Mouse (Mus musculus): Measurements from ENCODE around the gene Kcnk5. TPM values are rescaled to one million over a fixed set of nuclear protein-coding genes. Genes with fewer than 3 reads are reported as not detected.

The Kcnk5 gene
- polyA plus RNA-seq, 1 experiment from 2014 or later, result 2.5 TPM

- Histone ChIP-seq H3K4me2 (ENCODE audit: low read length) (no peak overlapping the region), H3K4me1 (replicated peaks; ENCODE audit: control insufficient read depth, insufficient read depth, low read length) (peaks cover 4% of the 10 kb centered on the region), H3K9me3 (ENCODE audit: control insufficient read depth, low read length) (no peaks in the 10 kb centered on the region), H3K27ac (ENCODE audit: low read length) (no peak overlapping the region), H3K9ac (replicated peaks; ENCODE audit: low read depth, low read length) (no peak overlapping the region), H3K36me3 (ENCODE audit: control insufficient read depth, insufficient read depth) (no peaks in the 10 kb centered on the region), H3K27me3 (replicated peaks; ENCODE audit: control insufficient read depth, insufficient read depth, low read length) (no peaks in the 10 kb centered on the region), H3K4me3 (replicated peaks; ENCODE audit: low read length) (no peak overlapping the region)
- 92% methylated on average over 7 of the region's 7 CpGs for WGBS
- no peak for ATAC-seq
These were observed 6.5 kb downstream of the Kcnk5 start for GRCm38 (mm10) chr14:20175114-20175513.

GRCm38 (mm10) chr14:20174696-20175095 is 6.9 kb downstream of the Kcnk5 start:
- H3K36me3 ChIP-seq (ENCODE audit: control insufficient read depth, insufficient read depth), result no peaks in the 10 kb centered on the region
- ATAC-seq, result no peak
- WGBS, result 93% methylated on average over 6 of the region's 6 CpGs

GRCm38 (mm10) chr14:20173873-20174490 is 7.6 kb downstream of the Kcnk5 start:
- H3K4me2 ChIP-seq (ENCODE audit: low read length), result no peak overlapping the region
- no peaks in the 10 kb centered on the region for H3K9me3 ChIP-seq (ENCODE audit: control insufficient read depth, low read length)
- H3K27me3 ChIP-seq (replicated peaks; ENCODE audit: control insufficient read depth, insufficient read depth, low read length), result no peaks in the 10 kb centered on the region
- H3K27ac ChIP-seq (ENCODE audit: low read length), result no peak overlapping the region
- H3K4me1 ChIP-seq (replicated peaks; ENCODE audit: control insufficient read depth, insufficient read depth, low read length), result peaks cover 3% of the 10 kb centered on the region
- H3K9ac ChIP-seq (replicated peaks; ENCODE audit: low read depth, low read length), result no peak overlapping the region
- no peaks in the 10 kb centered on the region for H3K36me3 ChIP-seq (ENCODE audit: control insufficient read depth, insufficient read depth)
- H3K4me3 ChIP-seq (replicated peaks; ENCODE audit: low read length), result no peak overlapping the region
- no peak for ATAC-seq
- WGBS, result 82% methylated on average over 14 of the region's 14 CpGs

More at GRCm38 (mm10) chr14:20174696-20175095, 6.9 kb downstream of the Kcnk5 start:
- H3K4me1 ChIP-seq (replicated peaks; ENCODE audit: control insufficient read depth, insufficient read depth, low read length), result peaks cover 3% of the 10 kb centered on the region
- H3K27ac ChIP-seq (ENCODE audit: low read length), result no peak overlapping the region
- H3K27me3 ChIP-seq (replicated peaks; ENCODE audit: control insufficient read depth, insufficient read depth, low read length), result no peaks in the 10 kb centered on the region
- H3K9ac ChIP-seq (replicated peaks; ENCODE audit: low read depth, low read length), result no peak overlapping the region
- no peak overlapping the region for H3K4me2 ChIP-seq (ENCODE audit: low read length)
- H3K9me3 ChIP-seq (ENCODE audit: control insufficient read depth, low read length), result no peaks in the 10 kb centered on the region
- no peak overlapping the region for H3K4me3 ChIP-seq (replicated peaks; ENCODE audit: low read length)

GRCm38 (mm10) chr14:20172924-20173323 is 8.7 kb downstream of the Kcnk5 start:
- Histone ChIP-seq H3K36me3 (ENCODE audit: control insufficient read depth, insufficient read depth) (no peaks in the 10 kb centered on the region), H3K4me2 (ENCODE audit: low read length) (no peak overlapping the region), H3K4me3 (replicated peaks; ENCODE audit: low read length) (no peak overlapping the region), H3K9ac (replicated peaks; ENCODE audit: low read depth, low read length) (no peak overlapping the region), H3K4me1 (replicated peaks; ENCODE audit: control insufficient read depth, insufficient read depth, low read length) (no peaks in the 10 kb centered on the region; the same call in 1 of the 2 replicates), H3K27me3 (replicated peaks; ENCODE audit: control insufficient read depth, insufficient read depth, low read length) (no peaks in the 10 kb centered on the region), H3K27ac (ENCODE audit: low read length) (no peak overlapping the region), H3K9me3 (ENCODE audit: control insufficient read depth, low read length) (no peaks in the 10 kb centered on the region)
- no peak for ATAC-seq
- 91% methylated on average over 4 of the region's 4 CpGs for WGBS

- Histone ChIP-seq H3K27me3 (replicated peaks; ENCODE audit: control insufficient read depth, insufficient read depth, low read length) (no peaks in the 10 kb centered on the region), H3K36me3 (ENCODE audit: control insufficient read depth, insufficient read depth) (no peaks in the 10 kb centered on the region), H3K4me3 (replicated peaks; ENCODE audit: low read length) (no peak overlapping the region), H3K4me1 (replicated peaks; ENCODE audit: control insufficient read depth, insufficient read depth, low read length) (no peaks in the 10 kb centered on the region; the same call in 1 of the 2 replicates), H3K4me2 (ENCODE audit: low read length) (no peak overlapping the region), H3K27ac (ENCODE audit: low read length) (no peak overlapping the region), H3K9me3 (ENCODE audit: control insufficient read depth, low read length) (no peaks in the 10 kb centered on the region), H3K9ac (replicated peaks; ENCODE audit: low read depth, low read length) (no peak overlapping the region)
- no peak for ATAC-seq
- WGBS, result 79% methylated on average over 5 of the region's 5 CpGs
These were observed 9.1 kb downstream of the Kcnk5 start for GRCm38 (mm10) chr14:20172509-20172908.

GRCm38 (mm10) chr14:20171840-20172239 is 9.8 kb downstream of the Kcnk5 start:
- 49% methylated on average over 3 of the region's 3 CpGs for WGBS
- no peak overlapping the region for H3K9ac ChIP-seq (replicated peaks; ENCODE audit: low read depth, low read length)
- H3K4me1 ChIP-seq (replicated peaks; ENCODE audit: control insufficient read depth, insufficient read depth, low read length), result no peaks in the 10 kb centered on the region; the same call in 1 of the 2 replicates
- H3K27me3 ChIP-seq (replicated peaks; ENCODE audit: control insufficient read depth, insufficient read depth, low read length), result no peaks in the 10 kb centered on the region
- no peak overlapping the region for H3K4me2 ChIP-seq (ENCODE audit: low read length)
- H3K36me3 ChIP-seq (ENCODE audit: control insufficient read depth, insufficient read depth), result no peaks in the 10 kb centered on the region
- ATAC-seq, result no peak
- H3K4me3 ChIP-seq (replicated peaks; ENCODE audit: low read length), result no peak overlapping the region
- H3K27ac ChIP-seq (ENCODE audit: low read length), result no peak overlapping the region
- H3K9me3 ChIP-seq (ENCODE audit: control insufficient read depth, low read length), result no peaks in the 10 kb centered on the region

- Histone ChIP-seq H3K27ac (ENCODE audit: low read length) (no peak overlapping the region), H3K4me2 (ENCODE audit: low read length) (no peak overlapping the region), H3K9me3 (ENCODE audit: control insufficient read depth, low read length) (no peaks in the 10 kb centered on the region), H3K27me3 (replicated peaks; ENCODE audit: control insufficient read depth, insufficient read depth, low read length) (no peaks in the 10 kb centered on the region), H3K9ac (replicated peaks; ENCODE audit: low read depth, low read length) (no peak overlapping the region), H3K4me1 (replicated peaks; ENCODE audit: control insufficient read depth, insufficient read depth, low read length) (no peaks in the 10 kb centered on the region; the same call in 1 of the 2 replicates), H3K4me3 (replicated peaks; ENCODE audit: low read length) (no peak overlapping the region), H3K36me3 (ENCODE audit: control insufficient read depth, insufficient read depth) (no peaks in the 10 kb centered on the region)
- ATAC-seq, result no peak
- 91% methylated on average over 4 of the region's 4 CpGs for WGBS
These were observed 12.4 kb downstream of the Kcnk5 start for GRCm38 (mm10) chr14:20169251-20169650.

- Histone ChIP-seq H3K4me3 (replicated peaks; ENCODE audit: low read length) (no peak overlapping the region), H3K9ac (replicated peaks; ENCODE audit: low read depth, low read length) (no peak overlapping the region), H3K27me3 (replicated peaks; ENCODE audit: control insufficient read depth, insufficient read depth, low read length) (no peaks in the 10 kb centered on the region), H3K9me3 (ENCODE audit: control insufficient read depth, low read length) (no peaks in the 10 kb centered on the region), H3K4me1 (replicated peaks; ENCODE audit: control insufficient read depth, insufficient read depth, low read length) (no peaks in the 10 kb centered on the region; the same call in 1 of the 2 replicates), H3K27ac (ENCODE audit: low read length) (no peak overlapping the region), H3K36me3 (ENCODE audit: control insufficient read depth, insufficient read depth) (no peaks in the 10 kb centered on the region), H3K4me2 (ENCODE audit: low read length) (no peak overlapping the region)
- WGBS, result 89% methylated on average over 1 of the region's 1 CpGs
- no peak for ATAC-seq
These were observed 13.1 kb downstream of the Kcnk5 start for GRCm38 (mm10) chr14:20168478-20168877.

- no peak overlapping the region for H3K4me3 ChIP-seq (replicated peaks; ENCODE audit: low read length)
- H3K4me2 ChIP-seq (ENCODE audit: low read length), result no peak overlapping the region
- 90% methylated on average over 2 of the region's 2 CpGs for WGBS
- H3K9me3 ChIP-seq (ENCODE audit: control insufficient read depth, low read length), result no peaks in the 10 kb centered on the region
- no peaks in the 10 kb centered on the region for H3K27me3 ChIP-seq (replicated peaks; ENCODE audit: control insufficient read depth, insufficient read depth, low read length)
- ATAC-seq, result no peak
- no peaks in the 10 kb centered on the region for H3K36me3 ChIP-seq (ENCODE audit: control insufficient read depth, insufficient read depth)
- H3K9ac ChIP-seq (replicated peaks; ENCODE audit: low read depth, low read length), result no peak overlapping the region
- H3K27ac ChIP-seq (ENCODE audit: low read length), result no peak overlapping the region
- H3K4me1 ChIP-seq (replicated peaks; ENCODE audit: control insufficient read depth, insufficient read depth, low read length), result no peaks in the 10 kb centered on the region; the same call in 1 of the 2 replicates
These were observed 13.6 kb downstream of the Kcnk5 start for GRCm38 (mm10) chr14:20168054-20168453.

- ATAC-seq, result no peak
- WGBS, result 73% methylated on average over 1 of the region's 1 CpGs
These were observed 16.2 kb downstream of the Kcnk5 start for GRCm38 (mm10) chr14:20165413-20165812.

More at GRCm38 (mm10) chr14:20165413-20165812, 16.2 kb downstream of the Kcnk5 start:
- H3K36me3 ChIP-seq (ENCODE audit: control insufficient read depth, insufficient read depth), result no peaks in the 10 kb centered on the region
- H3K9ac ChIP-seq (replicated peaks; ENCODE audit: low read depth, low read length), result no peak overlapping the region
- H3K9me3 ChIP-seq (ENCODE audit: control insufficient read depth, low read length), result no peaks in the 10 kb centered on the region
- no peak overlapping the region for H3K27ac ChIP-seq (ENCODE audit: low read length)
- no peak overlapping the region for H3K4me2 ChIP-seq (ENCODE audit: low read length)
- no peaks in the 10 kb centered on the region for H3K27me3 ChIP-seq (replicated peaks; ENCODE audit: control insufficient read depth, insufficient read depth, low read length)
- H3K4me1 ChIP-seq (replicated peaks; ENCODE audit: control insufficient read depth, insufficient read depth, low read length), result no peaks in the 10 kb centered on the region
- no peak overlapping the region for H3K4me3 ChIP-seq (replicated peaks; ENCODE audit: low read length)

All from forebrain, embryonic 16.5 days (tissue).